Mouse (Mus musculus): ENCODE measurements around the gene Hoxc9. TPM values are rescaled to one million over a fixed set of nuclear protein-coding genes. Genes with fewer than 3 reads are reported as not detected.

The Hoxc9 gene
- polyA plus RNA-seq, 1 experiment = not detected

GRCm38 (mm10) chr15:102942739-102943467 lies 33.3 kb upstream of the Hoxc9 start:
- H3K4me1 ChIP-seq (ENCODE audit: control insufficient read depth, insufficient read depth, low read length) = no peaks in the 10 kb centered on the region
- H3K27ac ChIP-seq (ENCODE audit: insufficient read depth, low read depth, low read length) = no peak overlapping the region
- H3K4me3 ChIP-seq (ENCODE audit: insufficient read depth, low read length) = no peak overlapping the region
- TF ChIP-seq POLR2A (IDR thresholded peaks at IDR 0.05; ENCODE audit: borderline replicate concordance, low read depth, low read length) (no peak), CTCF (IDR thresholded peaks at IDR 0.05; ENCODE audit: low read depth, low read length) (no peak)

- TF ChIP-seq POLR2A (IDR thresholded peaks at IDR 0.05; ENCODE audit: borderline replicate concordance, low read depth, low read length) = no peak
- TF ChIP-seq CTCF (IDR thresholded peaks at IDR 0.05; ENCODE audit: low read depth, low read length) = no peak
- Histone ChIP-seq H3K27ac (ENCODE audit: insufficient read depth, low read depth, low read length) (no peak overlapping the region), H3K4me1 (ENCODE audit: control insufficient read depth, insufficient read depth, low read length) (no peaks in the 10 kb centered on the region), H3K4me3 (ENCODE audit: insufficient read depth, low read length) (no peak overlapping the region)
Measured at GRCm38 (mm10) chr15:102943468-102943813, 32.8 kb upstream of the Hoxc9 start.

GRCm38 (mm10) chr15:102945185-102946077 lies 30.8 kb upstream of the Hoxc9 start:
- no peak overlapping the region for H3K27ac ChIP-seq (ENCODE audit: insufficient read depth, low read depth, low read length)
- TF ChIP-seq CTCF (IDR thresholded peaks at IDR 0.05; ENCODE audit: low read depth, low read length) (no peak), POLR2A (IDR thresholded peaks at IDR 0.05; ENCODE audit: borderline replicate concordance, low read depth, low read length) (no peak)

GRCm38 (mm10) chr15:102947276-102947675 lies 29.0 kb upstream of the Hoxc9 start:
- H3K4me1 ChIP-seq (ENCODE audit: control insufficient read depth, insufficient read depth, low read length) = no peaks in the 10 kb centered on the region
- H3K4me3 ChIP-seq (ENCODE audit: insufficient read depth, low read length) = no peak overlapping the region
- H3K27ac ChIP-seq (ENCODE audit: insufficient read depth, low read depth, low read length) = no peak overlapping the region
- no peak for TF ChIP-seq POLR2A (IDR thresholded peaks at IDR 0.05; ENCODE audit: borderline replicate concordance, low read depth, low read length)
- TF ChIP-seq CTCF (IDR thresholded peaks at IDR 0.05; ENCODE audit: low read depth, low read length) = no peak

More at GRCm38 (mm10) chr15:102945185-102946077, 30.8 kb upstream of the Hoxc9 start:
- Histone ChIP-seq H3K4me1 (ENCODE audit: control insufficient read depth, insufficient read depth, low read length) (no peaks in the 10 kb centered on the region), H3K4me3 (ENCODE audit: insufficient read depth, low read length) (no peak overlapping the region)

- no peak overlapping the region for H3K4me3 ChIP-seq (ENCODE audit: insufficient read depth, low read length)
- no peak overlapping the region for H3K27ac ChIP-seq (ENCODE audit: insufficient read depth, low read depth, low read length)
- TF ChIP-seq POLR2A (IDR thresholded peaks at IDR 0.05; ENCODE audit: borderline replicate concordance, low read depth, low read length) (no peak), CTCF (IDR thresholded peaks at IDR 0.05; ENCODE audit: low read depth, low read length) (no peak)
- H3K4me1 ChIP-seq (ENCODE audit: control insufficient read depth, insufficient read depth, low read length) = no peaks in the 10 kb centered on the region
Measured at GRCm38 (mm10) chr15:102948842-102949241, 27.4 kb upstream of the Hoxc9 start.

GRCm38 (mm10) chr15:102949696-102950095 lies 26.5 kb upstream of the Hoxc9 start:
- no peaks in the 10 kb centered on the region for H3K4me1 ChIP-seq (ENCODE audit: control insufficient read depth, insufficient read depth, low read length)
- no peak overlapping the region for H3K27ac ChIP-seq (ENCODE audit: insufficient read depth, low read depth, low read length)
- TF ChIP-seq POLR2A (IDR thresholded peaks at IDR 0.05; ENCODE audit: borderline replicate concordance, low read depth, low read length) (no peak), CTCF (IDR thresholded peaks at IDR 0.05; ENCODE audit: low read depth, low read length) (no peak)
- H3K4me3 ChIP-seq (ENCODE audit: insufficient read depth, low read length) = no peak overlapping the region

- TF ChIP-seq POLR2A (IDR thresholded peaks at IDR 0.05; ENCODE audit: borderline replicate concordance, low read depth, low read length) (no peak), CTCF (IDR thresholded peaks at IDR 0.05; ENCODE audit: low read depth, low read length) (no peak)
- no peak overlapping the region for H3K4me3 ChIP-seq (ENCODE audit: insufficient read depth, low read length)
Measured at GRCm38 (mm10) chr15:102950877-102951276, 25.4 kb upstream of the Hoxc9 start.

GRCm38 (mm10) chr15:102953561-102953960 lies 22.7 kb upstream of the Hoxc9 start:
- Histone ChIP-seq H3K4me3 (ENCODE audit: insufficient read depth, low read length) (no peak overlapping the region), H3K4me1 (ENCODE audit: control insufficient read depth, insufficient read depth, low read length) (no peaks in the 10 kb centered on the region), H3K27ac (ENCODE audit: insufficient read depth, low read depth, low read length) (no peak overlapping the region)
- TF ChIP-seq POLR2A (IDR thresholded peaks at IDR 0.05; ENCODE audit: borderline replicate concordance, low read depth, low read length) = no peak

More at GRCm38 (mm10) chr15:102950877-102951276, 25.4 kb upstream of the Hoxc9 start:
- Histone ChIP-seq H3K27ac (ENCODE audit: insufficient read depth, low read depth, low read length) (no peak overlapping the region), H3K4me1 (ENCODE audit: control insufficient read depth, insufficient read depth, low read length) (no peaks in the 10 kb centered on the region)

GRCm38 (mm10) chr15:102954192-102955006 lies 21.8 kb upstream of the Hoxc9 start, which contains the start of gene Hoxc11:
Gene Hoxc11 (plus strand): TSS chr15:102954427.
- Histone ChIP-seq H3K27ac (ENCODE audit: insufficient read depth, low read depth, low read length) (no peak within 1 kb of the TSS), H3K4me1 (ENCODE audit: control insufficient read depth, insufficient read depth, low read length) (no peaks in the 10 kb centered on the region), H3K4me3 (ENCODE audit: insufficient read depth, low read length) (no peak within 1 kb of the TSS)
- no peak for TF ChIP-seq CTCF (IDR thresholded peaks at IDR 0.05; ENCODE audit: low read depth, low read length)
- TF ChIP-seq POLR2A (IDR thresholded peaks at IDR 0.05; ENCODE audit: borderline replicate concordance, low read depth, low read length) = no peak

Data from bone marrow macrophage, adult 2 months (primary cell).